Mouse (Mus musculus) liver, embryonic 14.5 days (tissue): ENCODE measurements around the gene Cog1.

Source experiments
- CTCF ChIP-seq: IDR thresholded peaks from 2 replicates; pipeline ENCODE4 v1.5.1; 2016; ENCODE audit warnings: antibody characterized with exemption, low read depth, control low read depth
- EP300 ChIP-seq: IDR thresholded peaks from 2 replicates; pipeline ENCODE4 v1.6.1; 2016; ENCODE audit warnings: antibody characterized with exemption, low read depth

- no peak for TF ChIP-seq CTCF
- TF ChIP-seq EP300: no peak
Observed at GRCm38 (mm10) chr11:113697571-113697970, 48.6 kb downstream of the Cog1 start.
